Mouse (Mus musculus): ENCODE measurements around the gene Pik3c2b.

The Pik3c2b gene

GRCm38 (mm10) chr1:133100980-133101798 is 55.7 kb downstream of the Pik3c2b start:
- peak; percentile 86 for DNase-seq (ENCODE audit: low spot score)

DNA sequence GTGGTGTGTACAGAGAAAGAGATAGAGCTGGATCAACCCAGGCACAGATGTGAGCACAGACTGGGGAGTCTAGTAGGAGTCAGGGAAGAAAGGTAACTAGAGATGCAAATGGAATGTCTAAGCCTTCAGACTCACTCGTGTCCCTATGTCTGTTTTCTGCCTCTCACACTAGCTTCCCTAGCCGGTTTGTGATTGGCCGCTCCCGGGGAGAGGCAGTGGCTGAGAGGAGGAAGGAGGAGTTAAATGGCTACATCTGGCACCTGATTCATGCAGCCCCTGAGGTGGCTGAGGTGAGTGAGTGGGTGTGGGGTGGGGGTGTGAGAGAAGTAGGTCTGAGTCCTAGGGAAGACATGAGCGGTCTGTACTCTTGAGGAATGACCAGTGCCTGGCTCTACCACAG is 56.6 kb downstream of the Pik3c2b start:
- DNase-seq (ENCODE audit: low spot score), result no peak

DNA sequence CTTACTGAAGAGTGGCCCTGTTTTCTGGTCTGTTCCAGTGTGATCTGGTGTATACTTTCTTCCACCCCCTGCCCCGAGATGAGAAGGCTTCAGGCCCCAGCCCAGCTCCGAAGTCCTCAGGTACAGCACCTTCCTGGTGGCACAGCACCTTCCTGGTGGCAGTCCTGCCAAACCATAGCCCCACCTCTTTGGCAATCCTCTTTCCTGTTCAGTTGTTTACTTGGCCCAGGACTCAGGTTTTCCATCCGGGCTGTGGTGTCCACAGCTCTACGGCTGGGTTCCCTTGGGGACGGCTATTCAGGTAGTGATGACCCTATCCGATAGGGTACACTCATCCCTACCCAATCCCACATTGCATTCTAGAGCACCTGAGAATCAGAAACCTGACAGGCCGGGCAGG is 57.8 kb downstream of the Pik3c2b start:
- no peak for DNase-seq (ENCODE audit: low spot score)

GRCm38 (mm10) chr1:133103871-133104270 is 58.4 kb downstream of the Pik3c2b start:
- DNase-seq (ENCODE audit: low spot score), result no peak

GRCm38 (mm10) chr1:133116108-133116507 is 70.6 kb downstream of the Pik3c2b start:
- DNase-seq (ENCODE audit: low spot score), result no peak

DNA sequence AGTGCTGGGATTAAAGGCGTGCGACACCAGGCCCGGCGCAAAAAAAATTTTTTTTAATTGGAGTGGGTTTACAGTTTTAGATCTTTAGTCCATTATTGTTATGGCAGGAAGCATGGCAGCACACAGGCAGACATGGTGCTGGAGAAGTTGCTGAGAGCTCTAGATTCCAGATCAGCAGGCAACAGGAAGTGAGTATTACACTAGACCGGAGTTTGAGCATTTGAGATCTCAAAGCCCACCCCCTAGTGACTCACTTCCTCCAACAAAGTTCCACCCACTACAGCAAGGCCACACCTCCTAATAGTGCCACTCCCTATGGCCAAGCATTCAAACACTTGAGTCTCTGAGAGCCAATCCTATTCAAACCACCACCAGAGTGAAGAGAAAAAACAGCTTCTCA is 72.7 kb downstream of the Pik3c2b start:
- peak; percentile 21 for DNase-seq (ENCODE audit: low spot score)

GRCm38 (mm10) chr1:133118844-133119243 is 73.4 kb downstream of the Pik3c2b start:
- no peak for DNase-seq (ENCODE audit: low spot score)

GRCm38 (mm10) chr1:133119931-133120712 is 74.7 kb downstream of the Pik3c2b start:
- DNase-seq (ENCODE audit: low spot score), result no peak

DNA sequence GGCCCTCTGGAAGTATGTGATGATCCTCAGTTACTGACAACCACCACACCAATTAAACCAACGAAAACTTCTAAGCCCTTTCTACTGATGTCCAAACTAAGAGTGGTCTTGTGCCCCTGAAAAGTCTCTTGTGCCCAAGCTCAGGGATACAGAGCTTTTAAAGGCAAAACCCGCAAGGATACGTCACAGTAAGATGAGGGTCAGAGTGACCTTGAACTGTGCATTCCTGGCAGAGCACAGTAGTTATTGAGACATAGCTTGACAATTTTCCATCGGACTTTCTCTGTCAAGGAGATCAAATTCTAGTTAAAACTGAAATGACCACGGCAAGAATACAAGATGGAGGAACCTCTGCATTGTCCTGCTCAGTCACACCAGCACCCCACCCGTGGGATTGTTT is 75.8 kb downstream of the Pik3c2b start:
- DNase-seq (ENCODE audit: low spot score), result no peak

- no peak for DNase-seq (ENCODE audit: low spot score)
Measured at GRCm38 (mm10) chr1:133124137-133124536, 78.7 kb downstream of the Pik3c2b start.

- DNase-seq (ENCODE audit: low spot score), result no peak
Measured at GRCm38 (mm10) chr1:133125640-133126364, 80.3 kb downstream of the Pik3c2b start.

DNA sequence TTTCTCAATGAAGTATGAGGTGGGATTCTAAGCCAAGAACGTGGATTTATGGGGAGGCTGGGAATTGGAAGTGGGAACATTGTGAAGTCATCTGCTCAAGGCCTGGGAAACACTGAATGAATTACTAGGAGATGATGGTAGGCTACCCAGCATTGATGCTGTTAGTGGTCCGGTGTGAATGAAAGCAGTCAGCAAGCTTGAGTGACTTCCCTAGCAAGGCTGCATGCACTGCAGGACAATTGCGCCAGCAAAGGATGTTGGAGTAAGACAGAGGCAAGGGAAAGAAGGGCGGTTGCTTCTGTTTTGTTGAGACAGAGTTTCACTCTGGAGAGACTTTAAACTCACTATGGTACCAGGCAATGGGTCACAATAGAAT is 80.9 kb downstream of the Pik3c2b start:
- DNase-seq (ENCODE audit: low spot score), result no peak

DNA sequence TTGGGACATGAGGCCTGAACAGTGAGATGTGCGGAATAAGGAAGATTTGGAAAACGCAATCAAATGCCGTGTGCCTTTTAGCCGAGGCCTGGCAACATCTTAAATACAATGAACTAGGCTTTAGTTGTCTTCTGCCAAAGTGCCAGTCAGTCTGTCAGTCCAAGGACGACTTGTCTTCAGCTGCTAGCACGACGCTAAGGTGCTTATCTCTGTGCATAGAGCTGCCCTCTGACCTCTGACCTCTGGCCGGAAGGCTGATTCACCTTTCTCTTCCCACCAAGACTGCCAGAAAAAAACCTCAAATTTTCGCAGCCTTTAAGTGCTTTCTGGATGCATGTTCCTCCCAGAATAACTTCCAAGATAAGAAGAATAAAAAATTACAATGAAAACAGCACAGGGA is 81.9 kb downstream of the Pik3c2b start:
- no peak for DNase-seq (ENCODE audit: low spot score)

DNA sequence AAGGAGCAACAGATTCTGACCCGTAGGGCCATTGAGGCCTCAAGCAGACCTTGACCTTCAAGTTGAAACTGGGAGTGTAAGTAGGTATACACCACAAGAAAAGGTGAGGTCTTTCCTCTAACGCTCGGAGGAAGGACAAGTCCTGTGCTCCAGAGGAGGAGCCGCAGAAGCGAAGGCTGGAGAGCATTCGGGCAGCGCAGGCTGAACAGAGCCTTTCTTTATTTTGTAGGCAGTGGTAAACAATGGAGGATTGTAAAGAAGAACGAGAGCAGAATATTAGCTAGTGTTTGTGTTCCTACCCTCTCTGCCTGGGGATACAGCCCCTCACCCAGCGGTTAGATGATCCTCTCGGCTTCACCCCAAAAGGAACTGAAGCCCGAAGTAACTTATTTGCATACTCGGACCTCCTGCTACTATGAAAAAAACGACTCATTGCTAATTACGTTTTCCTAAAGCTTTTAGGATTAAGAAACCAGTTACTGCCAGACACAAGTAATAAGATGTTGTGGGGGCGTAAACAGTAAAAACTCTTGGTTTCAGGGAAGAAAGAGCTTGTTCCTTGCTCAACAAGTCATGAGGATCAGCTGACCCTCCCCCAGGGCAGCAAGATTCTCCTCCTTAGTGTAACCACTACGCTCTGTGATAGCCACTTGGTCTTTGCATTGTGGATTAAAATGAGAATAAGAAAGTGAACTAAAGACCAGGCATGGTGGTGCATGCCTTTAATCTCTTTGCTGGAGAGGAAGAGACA is 84.2 kb downstream of the Pik3c2b start:
- peak; percentile 48 for DNase-seq (ENCODE audit: low spot score)

DNA sequence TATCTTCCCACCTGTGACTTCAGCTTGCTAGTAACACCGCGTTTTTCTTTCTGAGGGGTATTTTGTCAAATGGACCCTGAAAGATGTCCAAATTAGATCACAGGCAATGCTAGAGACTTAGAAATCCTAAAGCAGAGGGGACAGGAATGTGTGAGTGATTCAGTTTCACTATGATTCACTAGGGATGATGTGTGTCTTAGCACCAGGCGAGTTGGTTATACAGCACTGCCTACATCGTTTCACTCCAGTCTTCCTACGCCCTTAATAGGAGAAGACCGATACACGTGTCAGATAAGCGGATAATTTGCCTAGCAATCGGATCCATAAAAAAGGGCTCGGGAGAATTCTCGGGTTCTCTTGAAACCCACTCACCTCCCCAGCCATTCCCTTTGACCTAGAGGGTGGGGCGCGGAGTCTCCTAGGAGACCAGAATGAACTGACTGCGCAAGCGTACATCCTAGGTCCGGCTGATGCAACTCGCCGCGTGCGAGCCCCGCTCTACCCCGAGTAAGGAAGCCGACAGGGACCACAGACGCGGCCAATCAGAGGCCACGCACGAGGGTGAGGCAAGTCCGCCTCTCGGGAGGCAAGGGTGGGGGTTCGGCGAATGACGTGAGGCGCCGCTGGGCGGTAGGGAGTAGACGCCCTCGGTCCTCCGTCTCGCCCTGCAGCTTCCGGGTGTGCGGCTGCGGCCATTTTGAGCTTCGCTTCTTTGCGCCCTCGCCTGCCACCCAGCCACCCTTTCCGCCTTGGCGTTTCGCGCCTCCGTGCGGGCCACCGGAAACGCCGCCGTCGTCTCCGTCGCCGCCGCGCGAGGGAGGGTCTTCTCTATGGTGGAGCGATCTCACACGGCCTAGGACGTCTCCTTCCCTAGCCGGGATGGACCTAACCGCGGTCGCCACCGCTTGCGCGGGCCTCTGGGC is 85.4 kb downstream of the Pik3c2b start, which contains the start of gene Ppp1r15b:
Gene Ppp1r15b (plus strand): TSS at position 506 of the 923 bp plus-strand sequence.
- peak; percentile 99 for DNase-seq (ENCODE audit: low spot score)

- no peak for DNase-seq (ENCODE audit: low spot score)
Measured at GRCm38 (mm10) chr1:133131561-133131905, 86.1 kb downstream of the Pik3c2b start.

DNA sequence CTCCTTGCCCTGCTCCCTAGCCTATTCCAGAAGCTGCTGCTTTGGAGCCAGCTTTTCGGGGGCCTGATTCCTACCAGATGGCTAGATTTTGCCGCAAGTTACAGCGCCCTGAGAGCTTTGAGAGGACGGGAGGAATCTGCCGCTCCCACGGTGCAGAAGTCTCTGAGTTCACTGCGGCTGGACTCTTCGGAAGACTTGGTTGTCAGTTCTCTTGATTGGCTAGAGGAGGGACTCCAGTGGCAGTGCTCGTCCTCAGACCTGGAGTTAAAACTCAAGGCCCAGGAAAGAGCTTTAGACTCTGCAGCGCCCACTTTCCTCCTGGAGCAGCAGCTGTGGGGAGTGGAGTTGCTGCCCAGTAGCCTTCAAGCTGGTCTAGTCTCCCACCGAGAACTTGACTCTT is 86.5 kb downstream of the Pik3c2b start:
- peak; percentile 30 for DNase-seq (ENCODE audit: low spot score)

DNA sequence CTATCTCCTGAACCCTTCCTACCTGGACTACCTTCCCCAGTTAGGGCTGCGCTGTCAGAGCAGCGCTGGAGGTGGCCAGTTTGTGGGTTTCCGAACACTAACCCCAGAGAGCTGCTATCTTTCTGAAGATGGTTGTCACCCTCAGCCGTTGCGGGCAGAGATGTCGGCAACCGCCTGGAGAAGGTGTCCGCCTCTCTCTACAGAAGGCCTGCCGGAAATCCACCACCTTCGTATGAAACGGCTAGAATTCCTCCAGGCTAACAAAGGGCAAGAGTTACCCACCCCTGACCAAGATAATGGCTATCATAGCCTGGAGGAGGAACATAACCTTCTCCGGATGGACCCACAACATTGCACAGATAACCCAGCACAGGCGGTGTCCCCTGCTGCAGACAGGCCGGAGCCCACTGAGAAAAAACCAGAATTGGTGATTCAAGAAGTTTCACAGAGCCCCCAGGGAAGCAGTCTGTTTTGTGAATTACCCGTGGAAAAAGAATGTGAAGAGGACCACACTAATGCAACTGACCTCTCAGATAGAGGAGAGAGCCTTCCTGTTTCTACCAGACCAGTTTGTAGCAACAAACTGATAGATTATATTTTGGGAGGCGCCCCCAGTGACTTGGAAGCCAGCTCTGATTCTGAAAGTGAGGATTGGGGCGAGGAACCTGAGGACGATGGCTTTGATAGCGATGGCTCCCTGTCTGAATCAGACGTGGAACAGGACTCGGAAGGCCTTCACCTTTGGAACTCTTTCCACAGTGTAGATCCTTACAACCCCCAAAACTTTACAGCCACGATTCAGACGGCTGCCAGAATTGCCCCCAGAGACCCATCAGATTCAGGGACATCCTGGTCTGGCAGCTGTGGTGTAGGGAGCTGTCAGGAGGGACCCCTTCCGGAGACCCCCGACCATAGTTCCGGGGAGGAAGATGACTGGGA is 87.2 kb downstream of the Pik3c2b start:
- DNase-seq (ENCODE audit: low spot score), result no peak

- DNase-seq (ENCODE audit: low spot score), result no peak
Measured at GRCm38 (mm10) chr1:133133425-133133824, 88.0 kb downstream of the Pik3c2b start.

- no peak for DNase-seq (ENCODE audit: low spot score)
Measured at GRCm38 (mm10) chr1:133134071-133134470, 88.6 kb downstream of the Pik3c2b start.

All from embryo, embryonic 10.5 days (tissue).